Comparison of ENCODE assay signal across 12 mouse cellular contexts in genomic region chr16:90497749-90498464, GRCm38 (mm10).
DNase-seq lines count a peak whose midpoint lies in the region; ATAC-seq lines count a peak whose summit lies in the region.
"Had no signal": no experiment of that assay in that cellular context is flagged by ENCODE, and none has a peak within 500 bp of the region (broad histone marks: within the 10 kb centered on the region; RNA-seq: fewer than 3 reads in every experiment).

No protein-coding gene starts in this region.

- no peaks in the 10 kb centered on the region for H3K9me3 ChIP-seq in embryonic facial prominence, embryonic 12.5 days
- no peaks in the 10 kb centered on the region for H3K9me3 ChIP-seq in embryonic facial prominence, embryonic 10.5 days
- H3K9me3 ChIP-seq: hindbrain, embryonic 13.5 days had no signal

- H3K4me3 ChIP-seq in embryonic facial prominence, embryonic 12.5 days, result no peak overlapping the region
- H3K4me3 ChIP-seq in embryonic facial prominence, embryonic 10.5 days, result no peak overlapping the region
- H3K4me3 ChIP-seq: hindbrain, embryonic 13.5 days had no signal

- no peak overlapping the region for H3K9ac ChIP-seq in embryonic facial prominence, embryonic 12.5 days
- H3K9ac ChIP-seq: hindbrain, embryonic 13.5 days had no signal

- H3K4me1 ChIP-seq in embryonic facial prominence, embryonic 12.5 days, result no peaks in the 10 kb centered on the region
- peaks cover 13% of the 10 kb centered on the region for H3K4me1 ChIP-seq in embryonic facial prominence, embryonic 10.5 days

- 84% methylated on average over 16 of the region's 16 CpGs for WGBS in embryonic facial prominence, embryonic 12.5 days
- WGBS in embryonic facial prominence, embryonic 10.5 days, result 87% methylated on average over 16 of the region's 16 CpGs

- no peak overlapping the region for H3K4me2 ChIP-seq in embryonic facial prominence, embryonic 12.5 days (replicated peaks)
- H3K4me2 ChIP-seq: heart, embryonic 11.5 days; liver, embryonic 11.5 days had no signal

- H3K36me3 ChIP-seq in embryonic facial prominence, embryonic 12.5 days, result peaks cover 60% of the 10 kb centered on the region
- peaks cover 86% of the 10 kb centered on the region for H3K36me3 ChIP-seq in embryonic facial prominence, embryonic 10.5 days (replicated peaks)

- H3K27me3 ChIP-seq in embryonic facial prominence, embryonic 12.5 days, result no peaks in the 10 kb centered on the region
- H3K27me3 ChIP-seq in embryonic facial prominence, embryonic 10.5 days (replicated peaks; ENCODE audit: low read depth, poor library complexity, severe bottlenecking), result no peaks in the 10 kb centered on the region
- H3K27me3 ChIP-seq: hindbrain, embryonic 13.5 days had no signal

- no peak for DNase-seq in embryonic facial prominence, embryonic 10.5 days (ENCODE audit: low spot score)
- DNase-seq in kidney, adult 8-10 months, result peak; percentile 12 to 26
- DNase-seq in kidney, postnatal 14 days, result no peak
- peak; percentile 45 for DNase-seq in right cerebral cortex, adult 18-20 months
- no peak for DNase-seq in right cerebral cortex, postnatal 25 days
- DNase-seq in telencephalon, adult 2 months (ENCODE audit: low read depth, low spot score), result peak; percentile 83
- DNase-seq in spleen, adult 18-20 months, result no peak
- DNase-seq: thymus, adult 2 months had no signal

- H3K27ac ChIP-seq in embryonic facial prominence, embryonic 12.5 days, result 0 out of 2 replicates have a peak overlapping the region, but pooled peaks have one; percentile 18
- H3K27ac ChIP-seq in embryonic facial prominence, embryonic 10.5 days (replicated peaks), result no peak overlapping the region
- H3K27ac ChIP-seq: hindbrain, embryonic 13.5 days had no signal

- no peak for ATAC-seq in embryonic facial prominence, embryonic 12.5 days (ENCODE audit: insufficient number of reproducible peaks, insufficient read depth, low FRiP score, low TSS enrichment)

Comparison
In these comparisons a context has a peak if more than half of its experiments do, and no peak if none do; other contexts are left out.
1. DNase-seq: peak in kidney, adult 8-10 months (2 of 2), right cerebral cortex, adult 18-20 months (single experiment) and telencephalon, adult 2 months (single experiment); none in embryonic facial prominence, embryonic 10.5 days (single experiment), kidney, postnatal 14 days (single experiment), right cerebral cortex, postnatal 25 days (single experiment) and spleen, adult 18-20 months (0 of 2).